Comparison of ENCODE assay signal across 9 mouse cellular contexts in the genomic region with DNA sequence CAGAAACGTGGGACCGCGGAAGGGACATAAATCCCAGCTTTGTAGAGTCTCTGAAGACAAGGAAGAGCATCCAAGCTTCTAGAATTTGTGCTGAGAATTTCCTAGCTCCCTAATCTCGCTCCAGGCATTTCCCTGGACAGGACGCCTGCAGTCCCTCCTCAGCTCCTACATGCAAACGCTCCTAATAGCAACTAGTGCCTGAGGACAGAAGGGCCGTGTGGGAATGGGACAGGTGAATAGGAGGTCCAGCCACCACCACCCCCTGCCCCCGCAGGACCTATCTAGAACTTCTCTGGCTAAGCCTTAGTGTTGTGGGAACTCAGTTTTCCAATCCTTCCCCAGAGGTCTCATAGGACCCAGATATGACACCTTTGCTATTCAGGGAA. TPM values are rescaled to one million over a fixed set of nuclear protein-coding genes. Genes with fewer than 3 reads are reported as not detected.
DNase-seq lines count a peak whose midpoint lies in the region; ATAC-seq lines count a peak whose summit lies in the region.
"Had no signal": no experiment of that assay in that cellular context is flagged by ENCODE, and none has a peak within 500 bp of the region (broad histone marks: within the 10 kb centered on the region; RNA-seq: fewer than 3 reads in every experiment).

No protein-coding gene starts in this region.

- H3K4me3 ChIP-seq in lung, embryonic 15.5 days, result peak overlapping the region; percentile 3; the same call in 1 of the 2 replicates
- H3K4me3 ChIP-seq in limb, embryonic 13.5 days, result peak overlapping the region; percentile 33; the same call in 1 of the 2 replicates
- H3K4me3 ChIP-seq in stomach, embryonic 16.5 days (replicated peaks; ENCODE audit: low read length), result peak overlapping the region; percentile 25; the same call in 1 of the 2 replicates

- peaks cover 30% of the 10 kb centered on the region; the same call in 1 of the 2 replicates for H3K27me3 ChIP-seq in lung, embryonic 15.5 days
- H3K27me3 ChIP-seq in limb, embryonic 13.5 days, result peaks cover 26% of the 10 kb centered on the region
- H3K27me3 ChIP-seq in stomach, embryonic 16.5 days (ENCODE audit: control insufficient read depth, insufficient read depth, low read length), result 0 out of 2 replicates have a peak, but pooled peaks cover 4% of the 10 kb centered on the region
- H3K27me3 ChIP-seq: Patski had no signal

- H3K9ac ChIP-seq in lung, embryonic 15.5 days, result no peak overlapping the region
- peak overlapping the region; percentile 56; the same call in 1 of the 2 replicates for H3K9ac ChIP-seq in limb, embryonic 13.5 days
- peak overlapping the region; percentile 61 for H3K9ac ChIP-seq in stomach, embryonic 16.5 days (ENCODE audit: low read length)

- 0 out of 2 replicates have a peak, but pooled peaks have one; percentile 13 for ATAC-seq in cerebellum, adult (ENCODE audit: insufficient number of reproducible peaks, low FRiP score, low TSS enrichment)
- no peak; the same call in 1 of the 2 replicates for ATAC-seq in lung, embryonic 15.5 days (ENCODE audit: borderline replicate concordance, extremely low read depth, low FRiP score, low TSS enrichment)
- ATAC-seq in limb, embryonic 13.5 days (ENCODE audit: low FRiP score, low read depth), result no peak
- ATAC-seq in stomach, embryonic 16.5 days (ENCODE audit: insufficient read depth, low FRiP score), result no peak

- peak overlapping the region; percentile 42 for H3K4me2 ChIP-seq in lung, embryonic 15.5 days
- H3K4me2 ChIP-seq in limb, embryonic 13.5 days (replicated peaks), result peak overlapping the region; percentile 62
- peak overlapping the region; percentile 48 for H3K4me2 ChIP-seq in stomach, embryonic 16.5 days (ENCODE audit: low read depth, low read length)

- H3K4me1 ChIP-seq in lung, embryonic 15.5 days, result peaks cover 12% of the 10 kb centered on the region
- H3K4me1 ChIP-seq in limb, embryonic 13.5 days, result peaks cover 21% of the 10 kb centered on the region
- H3K4me1 ChIP-seq in stomach, embryonic 16.5 days (ENCODE audit: control insufficient read depth, insufficient read depth, low read length), result 0 out of 2 replicates have a peak, but pooled peaks cover 9% of the 10 kb centered on the region

- H3K36me3 ChIP-seq in lung, embryonic 15.5 days, result no peaks in the 10 kb centered on the region
- H3K36me3 ChIP-seq in limb, embryonic 13.5 days, result no peaks in the 10 kb centered on the region
- H3K36me3 ChIP-seq in stomach, embryonic 16.5 days (ENCODE audit: control insufficient read depth, insufficient read depth, low read length), result no peaks in the 10 kb centered on the region

- no peak overlapping the region for H3K27ac ChIP-seq in lung, embryonic 15.5 days
- no peak overlapping the region for H3K27ac ChIP-seq in limb, embryonic 13.5 days
- peak overlapping the region; percentile 23; the same call in 1 of the 2 replicates for H3K27ac ChIP-seq in stomach, embryonic 16.5 days (ENCODE audit: low read length)

- WGBS in lung, embryonic 15.5 days, result 25% methylated on average over 8 of the region's 8 CpGs
- 19% methylated on average over 8 of the region's 8 CpGs for WGBS in limb, embryonic 13.5 days
- WGBS in stomach, embryonic 16.5 days, result 19% methylated on average over 8 of the region's 8 CpGs

- no peaks in the 10 kb centered on the region for H3K9me3 ChIP-seq in lung, embryonic 15.5 days
- H3K9me3 ChIP-seq in limb, embryonic 13.5 days, result no peaks in the 10 kb centered on the region
- H3K9me3 ChIP-seq in stomach, embryonic 16.5 days (replicated peaks; ENCODE audit: control insufficient read depth, low read length), result no peaks in the 10 kb centered on the region

- no peak for DNase-seq in cerebellum, adult 11 months
- DNase-seq in lung, adult 18-20 months, result no peak
- no peak for DNase-seq in gastrocnemius, postnatal 4 days (ENCODE audit: low spot score in 2 of 2)
- no peak for DNase-seq in layer of hippocampus, postnatal 25 days (ENCODE audit: extremely low spot score in 1 of 2, low spot score in 1 of 2)

RNA-seq across cellular contexts. Expression of a gene that starts 17.4 kb away (rescaled TPM):
- polyA plus RNA-seq in lung, embryonic 15.5 days (2015; fragmentation: Nextera tagmentation; extraction: Ambion mirVana), result not detected in 2 replicates
- polyA plus RNA-seq in limb, embryonic 13.5 days (2015; fragmentation: Nextera tagmentation; extraction: Ambion mirVana), result 0.14 TPM in 1 of 2 replicates, not detected in the other
- polyA plus RNA-seq in stomach, embryonic 16.5 days (2015; fragmentation: Nextera tagmentation; extraction: Ambion mirVana), result not detected in 2 replicates
- not detected for total RNA-seq in gastrocnemius, postnatal 4 days (2021)
- not detected for total RNA-seq in layer of hippocampus, postnatal 25 days (2021)
- polyA plus RNA-seq: Patski had no signal

RNA-seq across cellular contexts. Expression of a gene that starts 19.7 kb away (rescaled TPM):
- polyA plus RNA-seq in lung, embryonic 15.5 days (2015; fragmentation: Nextera tagmentation; extraction: Ambion mirVana), result 2.7 and 2.8 TPM in 2 replicates
- polyA plus RNA-seq in limb, embryonic 13.5 days (2015; fragmentation: Nextera tagmentation; extraction: Ambion mirVana), result 5.3 and 5.9 TPM in 2 replicates
- 2.1 and 2.2 TPM in 2 replicates for polyA plus RNA-seq in stomach, embryonic 16.5 days (2015; fragmentation: Nextera tagmentation; extraction: Ambion mirVana)
- total RNA-seq in gastrocnemius, postnatal 4 days (2021), result 1 to 10 TPM; 1.2 to 1.4 TPM
- 100 to 1,000 TPM; 288 to 297 TPM for total RNA-seq in layer of hippocampus, postnatal 25 days (2021)

RNA-seq across cellular contexts. Expression of a gene that starts 57.3 kb away (rescaled TPM):
- 0.11 and 0.24 TPM in 2 replicates for polyA plus RNA-seq in lung, embryonic 15.5 days (2015; fragmentation: Nextera tagmentation; extraction: Ambion mirVana)
- 11.5 and 13.7 TPM in 2 replicates for polyA plus RNA-seq in limb, embryonic 13.5 days (2015; fragmentation: Nextera tagmentation; extraction: Ambion mirVana)
- polyA plus RNA-seq in stomach, embryonic 16.5 days (2015; fragmentation: Nextera tagmentation; extraction: Ambion mirVana), result 0.25 TPM in 1 of 2 replicates, not detected in the other
- not detected for total RNA-seq in gastrocnemius, postnatal 4 days (2021)
- total RNA-seq in layer of hippocampus, postnatal 25 days (2021), result under 1 TPM; 0.33 to 0.47 TPM

Comparison
In these comparisons a context has a peak if more than half of its experiments do, and no peak if none do; other contexts are left out.
1. RNA of a gene that starts 57.3 kb away (polyA plus RNA-seq): 11.5 to 13.7 TPM in limb, embryonic 13.5 days; 0.25 TPM in stomach, embryonic 16.5 days and 0.11 to 0.24 TPM in lung, embryonic 15.5 days; every median in the first group is over 10 times any median in the second.
2. Peak in every context shown above with its lines, with median percentiles within 50 percentile points of each other: H3K4me2 ChIP-seq and H3K4me3 ChIP-seq.